Mouse (Mus musculus) left cerebral cortex, postnatal 10 days (tissue): Measurements from ENCODE around the gene Cdh1. TPM values are rescaled to one million over a fixed set of nuclear protein-coding genes. Genes with fewer than 3 reads are reported as not detected.
"Not testable (repeated sequence)": the region's sequence is repeated elsewhere in the genome, so short reads cannot be mapped to it uniquely, and the experiment has no call there.

ENCODE experiments used
- DNase-seq, 2 experiments: peaks; one replicate each; pipeline ENCODE4 v3.0.0; 2021 to 2022; ENCODE audit warnings: low spot score in 2 of 2, mixed read lengths in 1 of 2; ENCODE audit errors: extremely low spot score in 1 of 2
- intact Hi-C: fragments of 180-260 bp; cut with DNase I; formaldehyde crosslinking; loops from one replicate; pipeline ENCODE4 v1.15.1; 2025
- total RNA-seq, 2 experiments: library from RNA; stranded (reverse); gene quantifications; 2 replicates each; pipeline ENCODE4 v1.2.3; 2021

The Cdh1 gene
- total RNA-seq: 1 to 10 TPM; 2.6 to 3.1 TPM

DNA sequence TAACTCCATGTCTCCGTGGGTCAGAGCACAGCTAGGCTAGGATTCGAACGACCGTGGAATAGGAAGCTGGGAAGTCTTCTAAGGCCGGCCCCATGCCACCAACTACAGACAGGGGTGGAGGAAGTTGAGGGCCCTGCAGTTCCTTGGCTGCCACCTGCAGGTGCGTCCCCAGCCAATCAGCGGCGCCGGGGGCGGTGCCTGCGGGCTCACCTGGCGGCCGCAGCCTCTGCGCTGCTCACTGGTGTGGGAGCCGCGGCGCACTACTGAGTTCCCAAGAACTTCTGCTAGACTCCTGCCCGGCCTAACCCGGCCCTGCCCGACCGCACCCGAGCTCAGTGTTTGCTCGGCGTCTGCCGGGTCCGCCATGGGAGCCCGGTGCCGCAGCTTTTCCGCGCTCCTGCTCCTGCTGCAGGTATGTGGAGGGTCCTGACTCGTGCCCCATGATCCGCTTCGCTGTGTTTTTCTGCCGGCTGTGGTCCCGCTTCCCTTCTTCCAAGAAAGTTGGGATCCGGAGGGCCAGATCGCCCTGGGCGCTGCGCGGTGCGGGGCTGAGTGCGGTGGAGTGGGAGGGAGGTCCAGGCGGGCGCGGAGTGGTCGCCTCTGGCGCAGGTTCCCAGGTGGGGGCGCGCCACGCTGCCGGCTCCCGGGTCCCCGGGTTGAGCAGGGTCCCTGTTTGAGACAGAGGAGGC, at the start of gene Cdh1:
Cdh1 (plus strand) TSS at position 221 of the 689 bp plus-strand sequence.
- DNase-seq: peak in 1 of 2 experiments; percentile 37
- intact Hi-C loops: no loop called here

DNA sequence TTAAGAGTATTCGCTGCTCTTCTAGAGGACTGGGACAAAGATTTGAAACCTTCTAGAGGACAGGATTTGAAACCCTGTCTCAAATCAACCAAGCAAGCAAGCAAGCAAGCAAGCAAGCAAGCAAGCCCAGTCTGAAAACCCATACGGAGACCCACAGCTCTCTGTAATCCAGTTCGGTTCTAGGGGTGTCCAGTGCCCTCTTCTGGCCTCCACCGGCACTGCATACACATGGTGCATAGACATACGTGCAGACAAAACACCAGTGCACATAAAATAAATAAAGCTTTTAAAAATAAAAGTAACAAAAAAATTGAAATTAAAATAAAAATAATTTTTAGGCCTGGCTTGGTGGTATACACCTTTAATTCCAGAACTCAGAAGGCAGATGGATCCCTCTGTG, 49.1 kb upstream of the Cdh1 start:
- DNase-seq: no peak
- intact Hi-C loops: no loop called here

DNA sequence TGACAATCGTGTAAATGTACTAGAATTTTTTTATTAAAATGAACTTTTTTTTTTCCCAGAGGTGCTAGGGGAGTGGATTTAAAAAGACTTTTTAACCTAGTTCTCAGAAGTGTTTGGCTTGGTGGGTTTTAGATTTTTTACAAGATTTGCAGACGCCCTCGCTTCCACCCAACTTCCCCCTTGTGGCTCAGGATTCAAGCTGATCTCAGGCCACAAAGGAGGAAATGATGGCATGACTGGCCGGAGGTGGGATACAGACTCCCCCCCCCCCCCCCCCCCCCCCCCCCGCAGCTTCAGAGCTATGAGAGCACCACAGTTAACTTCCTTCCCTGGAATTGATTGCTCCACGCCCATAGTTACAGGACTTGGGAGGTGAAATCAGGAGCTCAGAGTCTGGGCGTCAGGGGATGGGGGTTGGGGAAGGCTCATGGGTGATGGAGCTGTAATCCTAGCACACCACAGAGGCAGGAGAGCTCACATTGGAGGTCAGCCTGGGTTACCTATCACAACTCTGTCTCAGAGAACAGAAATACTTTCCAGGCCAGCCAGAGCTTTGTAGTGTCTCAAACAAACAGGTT, 47.0 kb upstream of the Cdh1 start:
- no peak for DNase-seq
- intact Hi-C loops: no loop called here

DNA sequence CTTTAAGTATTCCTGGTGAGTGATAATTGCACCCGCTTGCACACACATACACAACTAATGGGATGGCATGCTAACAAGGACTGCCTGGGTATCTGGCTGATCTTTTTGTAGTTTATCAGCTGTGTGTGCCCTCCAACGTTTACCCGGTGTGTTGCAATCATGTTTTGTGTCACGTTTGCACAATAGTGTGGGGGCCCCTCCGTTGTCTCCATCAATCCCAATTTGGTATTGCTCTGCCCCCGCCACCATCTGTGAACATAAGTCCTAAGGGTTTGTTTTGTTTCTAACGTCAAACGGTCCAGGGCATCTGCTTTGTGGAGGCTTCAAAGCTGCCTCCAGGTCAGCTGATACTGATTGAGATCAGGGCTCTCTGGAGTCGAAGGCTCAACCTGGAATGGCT, 43.3 kb upstream of the Cdh1 start:
- intact Hi-C loops: loop anchor here (5.0 kb wide), 1 partner anchor 87 kb away; no protein-coding TSS in a partner anchor
- DNase-seq: no peak

DNA sequence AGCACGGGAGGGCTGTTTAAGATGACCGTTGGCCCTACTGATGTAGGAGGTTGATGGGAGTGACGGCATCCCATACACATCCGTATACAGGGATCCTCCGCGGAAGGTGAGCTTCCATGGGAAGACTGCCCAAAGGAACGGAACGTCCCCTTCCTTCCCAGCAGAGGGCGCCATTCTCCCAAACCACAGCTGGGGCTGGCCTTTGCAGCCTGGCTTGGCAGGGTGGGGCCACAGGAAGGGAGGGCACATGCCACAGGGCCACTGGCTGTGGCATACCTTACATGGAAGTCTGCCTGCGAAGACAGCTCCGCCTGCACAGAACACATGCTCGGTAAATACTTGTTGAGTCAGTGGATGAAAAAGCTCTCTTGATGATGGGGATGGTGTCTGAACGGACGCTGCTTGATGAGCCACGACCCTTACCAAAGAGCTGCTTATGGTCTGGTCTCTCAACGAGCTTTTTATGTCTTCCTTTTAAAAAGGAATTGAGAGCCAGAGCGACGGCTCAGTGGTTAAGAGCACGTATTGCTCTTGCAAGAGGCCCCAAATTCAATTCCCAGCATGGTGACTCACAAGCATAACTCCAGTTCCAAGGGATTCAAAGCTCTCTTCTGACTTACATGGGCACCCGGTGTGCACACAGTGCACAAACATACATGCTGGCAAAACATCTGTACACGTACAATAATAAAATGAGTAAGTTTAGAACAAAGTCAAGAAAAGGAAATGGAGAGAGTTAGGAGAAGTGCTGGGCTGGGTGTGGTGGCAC, 41.9 kb upstream of the Cdh1 start:
- intact Hi-C loops: loop anchor here (5.0 kb wide), 1 partner anchor 86 kb away; no protein-coding TSS in a partner anchor
- peak in 1 of 2 experiments; percentile 75 for DNase-seq

DNA sequence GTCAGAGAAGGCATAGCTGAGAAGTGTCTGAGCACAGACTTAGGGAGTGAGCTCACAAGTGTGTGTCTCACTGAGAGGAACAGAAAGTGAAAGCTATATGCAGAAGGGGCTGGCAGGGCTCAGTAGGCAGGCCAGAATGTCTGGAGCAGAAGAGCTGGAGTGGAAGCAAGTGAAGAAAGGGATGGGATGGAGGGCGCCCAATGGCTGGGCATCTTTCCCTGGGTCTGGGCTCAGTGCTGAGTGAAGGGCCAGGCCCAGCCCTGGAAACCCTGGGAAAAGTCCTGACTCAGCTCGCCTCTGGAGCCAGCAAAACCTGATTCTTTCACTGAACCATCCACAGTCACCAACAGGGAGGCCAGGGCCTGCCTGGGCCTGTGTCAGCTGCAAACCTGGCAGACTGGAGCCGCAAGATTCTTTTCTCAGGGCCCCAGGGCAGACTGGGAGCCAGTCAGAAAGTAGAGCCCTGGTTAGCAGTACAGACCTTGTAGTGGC, 39.4 kb upstream of the Cdh1 start:
- intact Hi-C loops: loop anchor here (5.0 kb wide), 1 partner anchor 84 kb away; no protein-coding TSS in a partner anchor
- DNase-seq: no peak

DNA sequence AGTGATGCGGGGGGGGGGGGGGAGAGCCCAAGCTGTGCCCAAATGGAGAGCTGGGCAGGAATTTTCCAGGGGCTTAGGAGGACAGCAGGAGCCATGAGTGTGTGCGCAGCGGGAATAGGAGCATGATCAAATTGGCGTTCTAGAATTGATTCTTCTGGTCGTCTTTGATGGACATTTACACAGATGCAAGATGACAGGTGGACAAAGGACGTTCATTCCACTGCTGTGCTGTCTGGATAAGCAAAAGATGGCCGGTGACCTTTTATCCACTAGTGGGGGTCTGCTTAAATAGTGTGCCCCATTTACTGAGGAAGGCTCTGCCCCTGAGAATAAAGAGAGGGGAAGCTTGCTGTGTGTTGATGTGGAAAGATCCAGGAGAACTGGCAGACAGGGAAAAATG, 34.1 kb upstream of the Cdh1 start:
- intact Hi-C loops: no loop called here
- no peak for DNase-seq

DNA sequence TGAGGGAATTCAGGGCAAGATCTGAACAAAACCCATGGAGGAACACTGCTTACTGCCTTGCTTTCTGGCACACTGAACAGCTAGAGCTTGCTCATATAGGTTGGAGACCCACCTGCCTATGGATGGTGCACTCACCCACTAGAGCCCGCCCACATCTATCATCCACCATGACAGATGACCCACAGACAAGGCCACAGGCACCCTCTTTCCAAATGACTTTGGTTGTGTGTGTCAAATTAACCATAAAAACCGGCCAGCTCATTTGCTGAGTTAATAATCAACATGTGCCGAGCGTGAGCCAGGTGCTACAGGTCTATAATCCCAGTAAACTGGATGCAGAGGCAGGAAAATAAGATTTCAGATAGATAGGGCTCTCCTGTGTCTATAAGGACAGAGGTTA, 32.8 kb upstream of the Cdh1 start:
- intact Hi-C loops: no loop called here

DNA sequence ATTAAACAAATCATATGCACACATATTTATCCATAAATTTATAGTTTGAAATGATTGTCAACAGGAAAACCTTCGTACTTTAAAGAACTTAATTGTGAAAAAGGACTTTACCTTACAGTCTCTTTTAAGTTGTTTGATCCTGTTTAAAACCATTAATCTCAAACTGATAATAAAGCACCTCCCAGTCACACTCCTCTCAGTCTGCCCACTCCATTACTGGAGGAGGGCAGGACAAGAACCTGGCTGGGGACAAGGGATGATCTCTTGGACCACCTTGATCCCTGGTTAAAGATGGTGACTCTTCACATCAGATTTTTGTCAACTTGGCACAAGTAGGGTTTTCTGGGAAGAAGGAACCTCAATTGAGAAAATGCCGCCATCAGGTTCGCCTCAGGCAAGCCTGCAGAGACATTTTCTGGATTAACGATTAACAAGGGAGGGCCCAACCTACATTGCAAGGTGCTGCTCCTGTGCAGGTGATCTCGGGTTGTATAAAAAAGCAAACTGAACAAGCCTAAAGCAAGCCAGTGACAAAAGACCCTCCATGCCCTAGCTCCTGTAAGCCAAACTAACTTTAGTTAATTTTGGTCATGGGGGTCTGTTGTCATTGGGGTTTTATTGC, 31.5 kb upstream of the Cdh1 start:
- no peak for DNase-seq
- intact Hi-C loops: no loop called here

More for the DNA sequence above, 32.8 kb upstream of the Cdh1 start:
- DNase-seq: no peak

DNA sequence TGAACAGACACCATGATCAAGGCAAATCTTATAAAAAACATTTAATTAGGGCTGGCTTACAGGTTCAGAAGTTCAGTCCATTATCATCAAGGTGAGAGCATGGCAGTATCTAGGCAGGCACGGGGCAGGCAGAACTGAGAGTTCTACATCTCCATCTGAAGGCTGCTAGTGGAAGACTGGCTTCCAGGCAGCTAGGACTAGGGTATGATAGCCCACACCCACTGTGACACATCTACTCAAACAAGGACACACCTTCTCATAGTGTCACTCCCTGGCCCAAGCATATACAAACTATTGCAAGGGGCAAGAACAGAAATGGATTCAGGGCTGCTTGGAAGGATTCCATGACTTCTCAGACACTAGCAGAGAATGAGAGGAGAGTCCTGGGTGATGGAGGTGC, 31.0 kb upstream of the Cdh1 start:
- intact Hi-C loops, DNase-seq: not testable (repeated sequence)

DNA sequence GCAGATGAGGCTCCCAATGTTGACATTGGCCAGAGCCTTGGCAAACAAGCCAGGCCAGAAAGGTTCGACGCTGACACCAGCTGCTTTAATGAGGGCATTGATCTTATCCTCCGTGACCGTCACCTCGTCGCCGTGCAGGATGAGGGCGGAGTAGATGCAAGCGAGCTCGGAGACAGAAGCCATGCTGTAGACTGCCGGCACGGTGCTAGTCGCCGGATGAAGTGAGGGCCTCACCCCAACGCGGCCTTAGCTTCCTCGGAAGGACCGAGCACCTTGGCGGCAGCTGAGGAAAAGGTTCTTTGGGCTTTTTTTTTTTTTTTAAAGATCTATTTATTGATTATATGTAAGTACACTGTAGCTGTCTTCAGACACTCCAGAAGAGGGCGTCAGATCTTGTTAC, 30.0 kb upstream of the Cdh1 start, which contains the start of gene Gm10073:
Gm10073 (minus strand) TSS at position 294 of the 400 bp plus-strand sequence.
- intact Hi-C loops, DNase-seq: not testable (repeated sequence)

DNA sequence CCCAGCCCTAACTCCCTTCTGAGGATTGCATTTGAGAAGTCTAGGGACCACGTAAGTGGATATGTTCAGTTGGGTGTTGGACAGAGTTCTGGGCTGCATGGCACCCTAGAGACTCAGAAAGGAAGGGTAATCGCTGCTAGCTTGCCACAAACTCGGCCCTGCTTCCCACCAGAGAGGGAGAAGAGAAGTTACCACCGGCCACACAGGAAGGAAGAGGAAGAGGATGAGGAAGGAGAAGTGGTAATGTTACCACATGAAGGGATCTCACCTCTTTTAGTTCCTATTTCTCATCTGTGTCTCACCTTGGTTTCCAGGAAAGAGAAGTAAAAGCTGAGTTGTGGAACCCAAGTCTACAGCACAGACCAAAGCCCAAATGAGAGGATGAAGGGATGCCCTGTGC, 28.9 kb upstream of the Cdh1 start:
- DNase-seq: no peak
- intact Hi-C loops: no loop called here

DNA sequence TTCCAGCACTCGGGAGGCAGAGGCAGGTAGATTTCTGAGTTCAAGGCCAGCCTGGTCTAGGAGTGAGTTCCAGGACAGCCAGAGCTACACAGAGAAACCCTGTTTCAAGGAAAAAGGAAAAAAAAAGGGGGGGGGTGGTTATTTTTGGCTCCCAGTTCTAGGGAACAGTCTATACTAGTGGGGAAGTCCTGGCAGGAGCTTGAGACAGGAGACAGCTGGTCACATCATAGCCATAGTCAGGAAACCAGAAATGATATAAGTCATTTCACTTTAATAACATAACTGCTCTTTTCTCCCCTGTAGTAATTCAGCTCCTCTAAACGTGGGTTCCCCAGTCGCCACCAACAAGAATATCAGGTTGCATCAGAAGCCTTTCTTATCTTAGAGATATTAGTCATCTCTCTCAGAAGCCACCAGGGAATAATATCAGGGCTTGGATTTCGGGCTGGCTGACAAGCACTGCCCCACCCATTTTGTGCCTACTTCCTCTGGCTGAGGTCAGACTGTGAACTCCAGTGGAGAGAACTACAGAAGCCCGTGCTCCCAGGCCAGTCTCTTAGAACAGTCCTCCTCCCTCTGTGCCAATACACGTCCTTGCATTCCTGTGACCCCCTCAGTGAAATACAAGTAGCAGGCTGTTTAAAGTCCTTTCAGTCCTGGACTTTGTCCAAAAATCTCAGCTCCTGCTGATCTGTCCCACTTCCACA, 26.1 kb upstream of the Cdh1 start:
- DNase-seq: no peak
- intact Hi-C loops: no loop called here

DNA sequence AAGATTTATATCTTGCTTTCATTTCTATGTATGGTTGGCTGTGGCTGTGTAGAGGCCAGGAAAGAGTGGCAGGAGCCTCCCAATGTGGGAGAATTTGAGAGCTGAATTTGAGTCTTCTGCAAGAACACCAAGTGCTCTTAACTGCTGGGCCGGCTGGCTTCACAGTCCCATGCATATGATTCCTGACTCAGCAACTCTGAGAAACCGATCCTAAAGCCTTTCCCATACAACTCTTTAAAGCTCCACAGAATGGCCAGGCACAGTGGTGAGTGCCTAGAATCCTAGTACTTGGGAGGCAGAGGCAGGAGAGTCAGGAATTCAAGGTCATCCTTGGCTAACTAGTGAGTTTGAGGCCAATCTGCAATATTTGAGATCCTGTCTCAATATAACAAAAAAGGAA, 23.6 kb upstream of the Cdh1 start:
- intact Hi-C loops: no loop called here
- DNase-seq: no peak

DNA sequence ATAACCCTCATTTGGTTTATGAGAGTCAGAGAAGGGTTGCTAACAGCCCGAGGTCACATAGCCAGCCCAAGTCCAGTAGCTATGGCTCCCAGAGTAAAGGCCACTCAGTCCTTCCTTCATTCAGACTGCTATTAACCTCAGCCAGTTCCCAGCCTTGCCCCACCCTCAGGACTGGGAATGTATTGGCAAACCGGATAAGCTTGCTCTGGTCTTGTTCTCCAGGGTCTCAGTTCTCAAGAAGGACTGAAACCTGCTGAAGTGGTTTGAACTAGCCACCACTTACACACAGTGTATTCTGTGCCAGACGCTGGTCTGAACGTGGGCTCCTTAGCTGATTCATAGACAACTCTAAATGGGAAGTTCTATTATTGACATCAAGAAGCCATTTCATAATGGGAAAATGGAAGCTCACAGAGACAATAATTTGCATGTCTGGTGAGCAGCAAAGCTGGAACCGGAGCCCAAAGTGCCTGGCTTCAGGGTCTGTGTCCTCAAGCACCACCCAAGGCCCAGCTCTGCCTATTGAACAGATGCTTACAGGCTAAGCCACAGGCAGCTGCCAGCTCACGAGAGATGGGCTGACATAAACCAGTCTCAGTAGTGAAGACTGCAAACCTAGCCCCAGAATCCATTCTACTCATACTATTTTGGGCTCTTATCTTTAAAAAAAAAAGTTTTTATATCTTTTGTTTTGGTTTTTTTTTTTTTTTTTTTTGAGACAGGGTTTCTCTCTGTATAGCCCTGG, 21.6 kb upstream of the Cdh1 start:
- intact Hi-C loops: no loop called here
- DNase-seq: no peak

DNA sequence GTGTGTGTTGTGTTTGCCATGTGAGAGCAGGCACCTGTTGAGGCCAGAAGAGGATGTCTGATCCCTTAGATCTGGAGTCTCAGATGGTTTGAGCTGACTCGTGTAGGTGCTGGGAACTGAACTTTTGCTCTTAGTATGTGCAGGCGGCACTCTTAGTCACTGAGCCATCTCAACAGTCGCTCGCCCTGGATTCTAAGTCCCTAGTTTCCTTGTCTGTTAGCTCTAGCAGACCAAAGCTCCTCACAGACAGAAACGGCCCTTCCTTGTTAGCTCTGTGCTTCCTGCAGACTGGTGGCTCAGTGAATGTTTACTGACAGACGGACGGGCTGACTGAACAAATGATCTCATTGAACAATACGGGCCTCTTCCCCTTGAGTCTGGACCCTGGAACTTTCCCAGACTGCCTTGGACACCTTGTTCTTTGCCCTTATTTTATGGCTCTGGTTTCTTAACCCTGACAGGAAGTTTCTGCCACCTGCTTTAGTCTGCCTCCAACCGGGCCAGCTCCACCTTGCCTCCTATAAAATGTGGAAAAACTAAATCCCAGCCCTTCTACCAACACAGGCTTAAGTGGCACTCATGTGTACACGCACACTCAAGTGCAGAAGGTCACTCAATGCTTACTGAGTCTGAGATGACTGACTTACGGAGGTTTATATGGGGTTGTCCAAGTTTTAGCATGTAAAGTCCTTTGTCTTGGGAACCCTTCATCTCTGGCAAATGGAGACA, 18.0 kb upstream of the Cdh1 start:
- intact Hi-C loops: no loop called here
- no peak for DNase-seq

DNA sequence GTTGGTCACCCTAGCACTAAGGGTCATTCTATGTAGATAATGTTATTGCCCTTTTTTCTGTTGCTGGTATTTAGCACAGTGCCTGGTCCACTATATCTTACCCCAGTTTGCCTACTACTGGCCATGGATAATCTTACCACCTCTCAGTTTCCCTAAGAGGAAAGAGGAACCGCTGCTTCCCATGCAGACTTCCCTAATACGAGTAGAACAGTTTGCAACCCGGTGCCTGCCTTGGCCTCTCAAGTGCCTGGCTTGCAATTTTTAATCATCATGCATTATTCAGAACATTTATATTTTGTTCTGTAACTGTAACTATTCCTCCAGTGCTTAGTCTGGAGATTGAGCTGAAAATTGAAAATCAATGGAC, 17.5 kb upstream of the Cdh1 start:
- intact Hi-C loops: no loop called here
- no peak for DNase-seq
